Mouse (Mus musculus) T-cell, adult 2 months (primary cell): ENCODE measurements at regions not wholly inside any gene's neighbourhood (a gene's known extent, or its start where the extent isn't known, plus 50 kb on each side); places are given as distances from the start of the nearest gene placed in this dataset.
"Not testable (repeated sequence)": the region's sequence is repeated elsewhere in the genome, so short reads cannot be mapped to it uniquely, and the experiment has no call there.

Experiments used
- DNase-seq: peaks from one replicate; pipeline ENCODE4 v3.0.0; 2022; ENCODE audit warnings: low spot score

DNA sequence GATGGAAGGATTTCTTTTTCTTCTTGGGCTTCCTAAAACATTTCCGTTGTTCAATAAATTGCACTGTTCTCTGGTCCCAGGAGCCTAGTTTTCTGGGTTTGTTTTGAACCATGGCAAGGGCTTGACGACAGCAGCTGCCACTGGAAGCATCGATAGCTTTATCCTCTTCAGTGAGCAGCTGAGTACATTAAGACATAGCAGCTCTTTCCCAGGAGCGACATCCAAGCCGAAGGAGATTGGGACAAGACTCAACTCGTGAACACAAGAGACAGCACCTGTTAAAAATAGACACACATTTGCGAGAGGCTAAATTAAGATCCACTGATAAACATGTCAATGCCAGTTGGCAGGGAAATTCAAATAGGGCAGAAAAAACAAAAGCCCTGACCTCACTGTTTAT, 194.7 kb upstream of the Rhobtb1 start:
- DNase-seq = no peak

- no peak for DNase-seq
Measured at GRCm38 (mm10) chr10:68961376-68961775, 189.9 kb upstream of the Rhobtb1 start.

- no peak for DNase-seq
Measured at GRCm38 (mm10) chr10:68963090-68963489, 188.1 kb upstream of the Rhobtb1 start.

GRCm38 (mm10) chr10:68965271-68965670, 186.0 kb upstream of the Rhobtb1 start:
- DNase-seq = no peak

- no peak for DNase-seq
Measured at GRCm38 (mm10) chr10:68967976-68968968, 183.0 kb upstream of the Rhobtb1 start.

DNA sequence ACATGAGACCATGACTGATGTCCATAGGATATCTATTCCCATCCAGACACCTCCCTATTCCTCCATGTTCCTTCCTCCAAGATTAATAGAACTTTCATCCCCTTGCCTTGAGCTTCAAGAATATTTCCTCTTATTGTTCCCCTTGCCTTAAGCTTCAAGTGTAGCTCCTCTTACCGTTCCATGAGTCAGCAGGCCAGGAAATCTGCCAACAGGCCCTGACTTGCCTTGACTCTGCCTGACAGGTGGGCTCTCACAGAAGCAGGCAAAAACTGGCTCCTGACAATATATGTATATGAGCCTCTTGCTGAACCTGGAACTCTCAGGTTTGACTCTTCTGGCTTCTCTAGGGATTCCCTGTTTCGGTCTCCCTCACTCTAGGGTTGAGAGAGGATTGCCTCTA, 180.7 kb upstream of the Rhobtb1 start:
- DNase-seq = no peak

GRCm38 (mm10) chr10:68974771-68975170, 176.5 kb upstream of the Rhobtb1 start:
- DNase-seq = no peak

GRCm38 (mm10) chr10:68976443-68977025, 174.7 kb upstream of the Rhobtb1 start:
- no peak for DNase-seq

DNA sequence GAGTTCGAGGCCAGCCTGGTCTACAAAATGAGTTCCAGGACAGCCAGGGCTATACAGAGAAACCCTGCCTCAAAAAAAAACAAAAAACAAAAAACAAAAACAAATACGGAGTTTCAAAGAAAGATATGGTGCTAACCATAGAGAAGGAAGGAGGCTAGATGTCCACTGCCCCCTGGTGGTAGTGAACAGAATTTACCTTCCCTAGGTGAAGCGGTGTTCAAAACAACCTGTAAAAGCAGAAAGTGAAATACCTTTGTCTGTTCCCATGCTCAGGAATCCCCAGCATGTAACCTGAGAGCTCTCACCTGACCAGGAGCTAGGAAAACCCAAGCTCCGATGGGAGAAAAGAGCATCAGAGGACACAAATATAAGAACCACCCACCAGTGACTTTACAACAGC, 173.1 kb upstream of the Rhobtb1 start:
- no peak for DNase-seq

GRCm38 (mm10) chr10:68979949-68980348, 171.3 kb upstream of the Rhobtb1 start:
- no peak for DNase-seq

DNA sequence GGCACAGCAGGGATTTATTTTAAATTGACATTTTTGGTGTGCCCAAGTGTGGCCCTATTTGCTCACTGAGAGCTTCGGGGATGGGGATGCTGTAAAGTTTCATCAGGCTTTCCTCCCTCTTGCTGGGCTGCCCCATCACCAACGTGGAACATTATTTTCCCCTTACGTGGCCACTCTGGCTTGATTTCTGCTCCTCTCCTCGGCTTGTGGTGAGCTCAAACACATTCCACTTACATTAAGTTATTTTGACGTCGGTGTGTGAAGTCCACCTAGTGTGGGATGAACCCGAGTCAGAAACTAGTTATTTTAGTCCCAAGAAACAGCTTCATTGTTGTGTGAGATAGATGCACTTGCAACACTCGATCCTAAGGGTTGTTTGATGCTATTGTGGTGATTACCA, 168.9 kb upstream of the Rhobtb1 start:
- DNase-seq = no peak

DNA sequence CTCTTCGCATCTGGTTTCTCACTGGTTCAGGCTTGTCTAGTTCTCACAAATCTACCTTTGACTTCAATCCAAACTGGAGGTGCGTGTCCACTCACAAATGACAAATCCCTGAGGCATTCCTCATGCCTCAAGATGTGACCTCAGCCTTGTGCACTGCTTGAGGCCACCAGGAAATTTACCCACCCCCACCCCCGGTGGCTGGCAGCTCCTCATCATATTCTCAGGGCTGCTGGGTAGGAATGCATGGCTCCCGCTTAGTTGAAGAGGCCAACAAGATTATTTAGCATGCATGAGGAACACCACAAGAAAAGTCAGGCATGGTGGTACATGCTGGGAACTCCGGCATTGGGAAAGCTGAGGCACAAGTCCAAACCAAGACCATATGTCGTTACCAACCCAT, 160.7 kb upstream of the Rhobtb1 start:
- DNase-seq = no peak

DNA sequence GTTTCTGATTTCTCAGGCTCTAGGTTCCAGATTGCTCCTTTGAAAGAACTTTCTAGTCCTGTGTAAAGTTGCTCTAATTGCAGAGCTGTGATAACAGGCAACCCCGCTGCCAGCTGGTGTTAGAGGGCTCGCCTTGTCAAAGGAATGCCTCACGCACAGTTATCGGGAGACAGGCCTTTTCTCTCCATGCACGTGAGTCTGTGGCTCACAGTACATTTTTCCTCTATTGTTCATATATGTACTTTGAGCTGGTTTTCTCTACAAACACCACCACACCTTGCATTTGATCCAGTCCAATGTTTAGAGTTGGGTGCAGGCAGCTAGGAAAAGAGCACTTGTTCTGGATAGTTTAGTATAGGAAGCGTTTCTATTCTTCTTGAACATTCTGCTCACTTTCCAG, 151.6 kb upstream of the Rhobtb1 start:
- DNase-seq = no peak

- no peak for DNase-seq
Measured at GRCm38 (mm10) chr10:69001654-69002435, 149.4 kb upstream of the Rhobtb1 start.

DNA sequence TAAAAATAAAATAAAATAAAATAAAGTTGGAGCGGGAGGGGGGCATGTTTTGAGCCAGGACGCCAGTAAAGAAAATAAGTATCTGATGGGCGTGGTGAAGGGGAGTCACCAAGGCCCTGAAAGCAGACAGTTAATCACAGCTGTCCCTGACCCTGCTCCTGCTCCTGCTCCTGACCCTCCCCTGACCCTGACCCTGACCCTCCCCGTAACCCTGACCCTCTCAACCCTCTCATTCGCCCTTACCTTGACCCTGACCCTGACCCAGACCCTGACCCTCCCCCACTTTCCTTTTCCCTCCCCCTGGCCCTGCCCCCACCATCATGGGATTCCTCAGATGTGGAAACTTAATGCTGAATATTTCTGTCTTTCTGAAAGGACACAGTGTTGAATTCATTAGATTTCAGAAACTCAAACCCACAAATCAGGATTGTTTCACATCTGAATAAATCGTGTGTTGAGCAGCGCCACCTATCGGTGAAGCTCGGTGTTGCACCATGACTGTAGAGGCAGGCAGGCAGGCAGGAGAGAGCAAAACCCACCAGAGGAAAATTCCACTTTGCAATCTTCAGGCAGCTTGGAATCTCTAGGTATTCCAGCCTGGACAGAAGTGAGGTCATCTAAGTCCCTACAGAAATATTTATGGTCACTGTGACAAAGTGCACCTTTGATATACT, 145.9 kb upstream of the Rhobtb1 start:
- peak; percentile 23 for DNase-seq

- not testable (repeated sequence) for DNase-seq
Measured at GRCm38 (mm10) chr10:69008679-69009078, 142.6 kb upstream of the Rhobtb1 start.

- no peak for DNase-seq
Measured at GRCm38 (mm10) chr10:69020811-69021743, 130.2 kb upstream of the Rhobtb1 start.

GRCm38 (mm10) chr10:69033410-69033809, 117.8 kb upstream of the Rhobtb1 start:
- DNase-seq = no peak

GRCm38 (mm10) chr10:69034390-69035120, 116.7 kb upstream of the Rhobtb1 start:
- no peak for DNase-seq

GRCm38 (mm10) chr10:69035536-69035935, 115.7 kb upstream of the Rhobtb1 start:
- DNase-seq = not testable (repeated sequence)
